Mouse (Mus musculus): ENCODE measurements around the gene Tifa.
A peak's percentile ranks its signal among the peaks of the same experiment; 100 is the strongest.
"Not testable (repeated sequence)": the region's sequence is repeated elsewhere in the genome, so short reads cannot be mapped to it uniquely, and the experiment has no call there.

Tifa gene

DNA sequence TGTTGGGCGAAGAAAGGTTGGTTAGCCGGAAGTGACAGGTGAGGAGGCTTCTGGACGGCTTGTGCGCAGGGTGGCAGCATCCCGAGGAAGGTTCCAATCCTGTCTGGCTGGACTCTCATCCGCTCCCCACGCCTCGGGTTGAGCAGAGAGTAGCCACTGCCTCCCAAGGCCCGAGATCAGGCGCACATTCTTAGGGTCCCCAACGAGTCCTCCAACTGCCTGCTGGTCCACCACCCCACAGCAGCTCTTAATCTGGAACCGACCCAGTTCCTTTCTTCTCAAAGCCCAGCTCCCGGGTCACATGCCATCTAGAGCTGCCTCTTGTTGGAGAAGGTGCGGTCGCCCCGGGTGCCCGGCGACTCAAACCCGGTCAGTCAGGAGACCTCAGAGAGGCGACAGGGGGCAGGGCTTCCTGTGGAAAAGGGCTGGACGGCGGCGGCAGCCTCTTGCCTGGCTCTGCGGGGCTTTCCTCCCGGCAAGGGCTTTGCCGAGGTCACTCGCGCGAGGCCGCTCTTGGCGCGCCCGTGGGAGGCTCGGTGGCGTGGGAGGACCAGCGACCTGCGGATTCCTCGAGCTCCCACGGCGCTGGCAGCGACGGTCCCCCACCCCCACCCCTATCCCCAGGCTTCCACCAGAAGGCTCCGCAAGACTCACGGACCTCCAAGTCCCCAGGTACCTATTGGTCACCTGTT is at the start of gene Tifa:
TSS of gene Tifa (plus strand) at position 306 of the 692 bp plus-strand sequence.
- peak; percentile 75 to 84 for DNase-seq

- peak in 1 of 2 experiments; percentile 16 for DNase-seq
Measured at GRCm38 (mm10) chr3:127741473-127741872, 48.1 kb upstream of the Tifa start.

DNA sequence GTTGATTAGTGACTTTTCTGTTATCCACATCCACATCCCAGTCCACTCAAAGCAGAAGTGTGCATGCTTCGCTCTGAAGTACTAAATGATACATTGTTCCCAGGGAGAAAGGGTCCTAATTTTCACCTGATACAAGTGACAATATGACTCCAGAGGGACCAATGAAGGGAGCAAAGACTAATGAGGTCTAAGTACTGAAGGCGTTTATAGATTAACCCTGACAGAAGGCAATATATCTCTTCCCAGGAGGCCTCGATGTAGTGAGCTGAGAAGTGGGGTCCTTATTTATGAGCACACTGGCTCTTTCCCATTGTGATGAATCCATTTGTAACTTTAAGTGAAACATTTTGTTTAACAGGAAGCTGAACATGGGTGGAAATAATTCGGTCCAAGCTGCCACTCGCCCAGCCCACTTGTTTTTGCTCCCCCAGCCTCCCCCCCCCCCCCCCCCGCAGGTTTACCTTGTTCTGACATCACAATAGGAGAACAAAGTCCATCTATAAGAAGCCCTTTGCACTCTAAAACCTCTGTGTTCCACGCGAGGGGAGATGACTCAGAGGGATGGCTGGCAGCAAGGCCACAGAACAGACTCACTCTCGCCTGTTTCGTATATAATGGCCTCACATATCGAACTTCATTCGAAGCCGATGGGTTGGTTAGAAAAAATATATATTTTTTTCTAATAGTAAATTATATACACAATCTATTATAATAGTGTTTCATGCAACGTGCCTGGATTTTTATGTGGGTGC is 45.8 kb upstream of the Tifa start:
- DNase-seq: no peak

DNA sequence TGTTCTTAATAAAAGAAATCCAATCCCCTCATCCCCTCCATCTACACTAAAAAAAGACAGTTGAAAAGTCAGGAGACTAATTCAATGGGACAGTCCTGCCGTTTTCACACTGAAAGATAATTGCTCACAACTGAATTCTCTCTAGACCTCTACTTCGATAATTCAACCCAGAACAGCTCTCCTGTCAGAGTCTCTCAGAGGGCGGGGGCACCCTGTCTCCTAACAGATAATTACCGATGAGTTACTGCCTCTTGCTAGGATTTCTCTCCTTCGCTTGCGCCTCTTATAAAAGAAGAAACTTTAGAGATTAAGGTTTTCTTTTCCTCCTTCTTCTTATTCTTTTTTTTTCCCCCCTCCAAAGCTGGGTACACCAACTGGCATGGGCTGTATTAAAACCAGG is 44.1 kb upstream of the Tifa start:
- DNase-seq: no peak

DNA sequence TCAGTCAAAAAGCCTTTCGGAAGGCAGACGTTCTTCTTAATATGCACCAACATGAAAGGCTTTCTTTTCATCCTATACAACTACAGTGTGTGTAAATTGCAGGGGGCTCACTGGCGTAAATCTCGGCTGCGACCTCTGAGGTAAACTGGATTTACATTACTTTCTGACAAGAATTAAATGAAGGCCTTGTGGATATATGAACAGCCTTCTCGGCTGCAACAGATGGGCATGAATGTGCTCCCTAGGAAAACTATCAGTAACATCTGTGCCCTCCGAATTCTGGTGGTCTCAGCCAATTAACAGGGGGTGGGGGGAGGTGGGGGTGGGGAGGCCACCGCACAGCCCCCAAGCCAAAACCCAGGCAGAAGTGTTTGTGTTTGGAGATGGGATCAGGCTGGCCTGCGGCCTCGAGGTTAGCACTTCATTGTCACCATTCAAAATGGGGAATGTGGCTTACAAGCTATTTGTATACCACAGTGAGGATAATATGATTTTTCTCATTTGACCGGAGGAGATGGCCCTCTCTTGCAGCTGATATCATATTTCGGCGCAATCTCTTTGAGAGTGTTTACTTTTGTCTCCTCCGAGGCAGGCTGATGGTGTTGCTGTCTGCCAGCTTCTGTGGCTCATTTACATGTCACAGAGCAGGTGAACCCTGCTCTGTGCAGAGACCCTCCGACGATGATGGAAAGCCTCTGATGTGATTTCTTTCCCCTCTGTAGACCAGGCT is 43.5 kb upstream of the Tifa start:
- DNase-seq: no peak

DNA sequence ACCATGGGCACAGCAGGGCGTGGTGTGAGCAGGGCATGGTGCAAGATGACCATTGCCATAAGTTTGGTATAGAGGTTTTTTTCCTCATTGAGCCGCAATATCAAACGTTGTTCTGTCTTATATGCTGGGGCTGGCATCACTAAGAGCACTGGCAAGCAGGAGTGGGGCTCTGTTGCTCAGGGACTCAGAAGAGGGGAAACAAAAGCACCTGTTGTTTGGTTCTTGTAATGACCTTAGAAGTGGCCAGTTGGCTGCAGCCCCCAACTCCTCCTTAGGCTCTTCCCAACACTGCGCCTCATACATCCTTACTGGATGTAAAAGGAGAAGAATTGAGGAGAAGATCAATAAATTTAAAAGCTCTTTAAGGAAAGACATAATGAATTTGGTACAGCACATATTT is 41.0 kb upstream of the Tifa start:
- no peak for DNase-seq

DNA sequence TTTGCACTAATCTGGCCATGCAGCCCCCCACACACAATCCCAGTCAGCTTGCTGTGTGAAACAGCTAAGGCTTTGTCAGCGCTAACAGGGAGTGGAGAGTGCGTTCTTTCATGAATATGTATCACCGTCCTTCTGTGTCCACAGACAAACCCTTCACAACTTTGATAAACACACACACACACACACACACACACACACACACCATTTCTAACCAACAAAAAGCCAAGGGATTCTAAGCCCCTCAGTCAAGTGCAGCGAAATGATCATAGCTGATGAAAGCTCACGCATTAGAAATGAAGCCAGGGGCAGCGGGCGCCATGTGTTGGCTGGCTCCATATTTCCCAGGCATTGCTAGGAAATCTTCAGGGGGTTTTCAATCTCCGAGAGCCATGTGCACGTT is 40.3 kb upstream of the Tifa start:
- no peak for DNase-seq

DNA sequence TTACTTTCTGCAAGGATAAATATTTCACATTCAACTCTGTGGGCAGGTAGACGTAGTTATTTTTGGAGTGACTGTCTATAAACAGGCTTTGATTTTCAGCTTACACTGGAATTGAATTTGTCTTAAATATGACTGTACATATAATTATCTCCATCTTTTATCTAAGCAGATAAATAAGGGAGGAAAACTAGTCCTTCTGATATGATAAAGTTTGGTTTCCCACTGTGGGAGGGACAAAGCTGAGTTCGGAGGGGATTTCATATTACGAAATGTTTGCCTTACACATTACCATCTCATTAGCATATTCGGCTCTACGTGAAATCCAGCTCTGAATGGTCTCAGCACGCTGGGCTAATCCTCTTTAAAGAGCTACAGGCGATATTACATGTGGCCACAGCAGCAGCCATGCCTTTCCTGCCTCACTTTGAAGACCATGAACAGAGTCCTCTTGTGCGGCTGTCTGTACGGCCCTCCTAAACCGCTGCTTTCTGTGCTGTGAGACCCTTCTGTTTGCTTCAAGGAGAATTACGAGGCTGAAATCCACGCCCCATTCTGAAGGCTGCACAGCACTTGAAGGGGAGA is 39.5 kb upstream of the Tifa start:
- no peak for DNase-seq

GRCm38 (mm10) chr3:127756458-127756857 is 33.1 kb upstream of the Tifa start:
- no peak for DNase-seq

GRCm38 (mm10) chr3:127757886-127758301 is 31.7 kb upstream of the Tifa start:
- no peak for DNase-seq

DNA sequence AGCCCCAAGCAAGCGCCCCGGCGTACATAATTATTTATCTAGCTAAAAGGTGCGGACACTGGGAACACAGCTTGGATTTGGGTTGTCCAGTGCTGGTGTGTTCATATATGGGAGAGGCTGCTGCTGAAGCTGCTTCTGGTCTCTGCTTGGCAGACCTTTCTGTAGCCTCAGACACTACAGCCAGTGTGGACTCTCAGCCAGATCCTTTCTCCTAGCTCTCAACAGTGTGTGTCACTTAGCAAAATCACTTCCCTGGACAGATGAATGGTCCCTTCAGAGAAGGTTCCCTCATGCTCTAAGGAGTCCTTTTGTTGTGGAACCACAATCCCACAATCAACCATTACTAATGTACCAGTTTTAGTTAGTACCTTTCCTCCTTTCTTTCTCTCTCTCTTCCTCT is 30.8 kb upstream of the Tifa start:
- no peak for DNase-seq

DNA sequence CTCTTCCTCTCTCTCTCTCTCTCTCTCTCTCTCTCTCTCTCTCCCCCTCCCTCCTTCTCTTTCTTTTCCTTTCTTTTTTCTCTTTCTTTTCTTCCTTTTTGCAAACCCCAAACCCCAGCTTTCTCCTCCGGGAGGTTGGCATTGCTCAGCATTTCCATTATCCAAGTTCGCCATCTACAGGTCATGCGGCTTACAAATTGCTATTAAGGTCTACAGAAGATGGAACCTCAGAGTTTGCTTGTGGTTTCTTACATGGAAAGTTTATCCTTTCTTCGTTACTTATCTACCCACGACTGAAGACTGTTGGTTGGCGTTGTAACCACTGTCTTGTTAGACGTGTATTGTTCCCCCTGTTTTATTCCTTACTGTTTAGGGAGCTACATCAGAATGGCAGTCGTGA is 30.4 kb upstream of the Tifa start:
- peak; percentile 55 to 62 for DNase-seq

GRCm38 (mm10) chr3:127762403-127762802 is 27.2 kb upstream of the Tifa start:
- no peak for DNase-seq

GRCm38 (mm10) chr3:127763076-127763612 is 26.5 kb upstream of the Tifa start:
- peak; percentile 86 to 87 for DNase-seq

GRCm38 (mm10) chr3:127764541-127764940 is 25.1 kb upstream of the Tifa start:
- no peak for DNase-seq

GRCm38 (mm10) chr3:127765971-127766370 is 23.6 kb upstream of the Tifa start:
- no peak for DNase-seq

DNA sequence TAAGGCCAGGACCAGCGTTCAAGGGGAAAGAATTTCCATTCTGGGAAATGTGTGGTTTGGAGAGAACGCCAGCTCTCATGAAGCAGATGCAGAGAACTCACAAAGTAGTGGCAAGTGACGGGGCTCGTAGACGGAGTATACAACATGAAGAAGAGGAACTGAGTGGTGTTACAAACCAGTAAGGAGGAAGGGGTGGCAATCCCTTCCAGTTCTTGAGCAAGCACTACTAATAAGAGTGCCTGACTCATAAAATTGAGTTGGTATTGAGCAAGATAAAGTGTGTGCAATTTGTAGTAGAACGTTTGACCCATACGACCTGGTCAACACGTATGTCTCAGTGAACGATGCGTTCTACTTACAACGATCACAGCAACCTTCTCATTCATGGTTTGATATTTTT is 20.5 kb upstream of the Tifa start:
- no peak for DNase-seq

DNA sequence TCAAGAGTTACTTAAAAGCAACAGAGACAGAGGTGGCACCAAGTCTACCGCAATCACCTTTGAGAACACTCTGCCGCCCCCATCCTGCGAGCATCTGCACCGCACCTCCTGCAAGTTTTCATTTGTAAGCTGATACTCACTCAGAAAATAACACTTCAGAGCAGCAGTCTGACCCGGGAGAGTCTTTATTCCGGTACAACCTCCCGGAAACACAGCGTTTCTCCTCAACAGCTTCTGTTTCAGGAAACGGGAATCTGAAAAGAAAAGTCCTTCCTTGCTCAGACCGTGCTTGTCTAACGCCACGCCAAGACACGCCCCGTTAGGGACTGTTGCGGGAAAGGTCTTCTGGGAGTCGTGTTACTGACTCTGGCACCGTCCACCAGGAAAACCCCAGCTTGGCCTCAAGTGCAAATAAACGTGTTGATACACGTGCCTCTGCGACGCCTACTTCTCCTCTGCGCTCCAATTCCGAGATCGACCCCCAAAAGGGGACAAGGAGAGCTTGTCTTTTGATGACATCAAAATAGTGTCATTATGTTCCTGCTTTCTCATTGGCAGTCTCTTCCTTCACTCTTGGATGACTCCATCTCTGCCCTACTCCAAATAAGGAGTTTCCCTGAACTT is 9.5 kb upstream of the Tifa start, which contains the start of gene Alpk1:
TSS of gene Alpk1 (minus strand) at position 507 of the 624 bp plus-strand sequence.
- peak; percentile 80 to 86 for DNase-seq

- peak in 1 of 2 experiments; percentile 13 for DNase-seq
Measured at GRCm38 (mm10) chr3:127780921-127781320, 8.7 kb upstream of the Tifa start.

- no peak for DNase-seq
Measured at GRCm38 (mm10) chr3:127782921-127783320, 6.7 kb upstream of the Tifa start.

DNA sequence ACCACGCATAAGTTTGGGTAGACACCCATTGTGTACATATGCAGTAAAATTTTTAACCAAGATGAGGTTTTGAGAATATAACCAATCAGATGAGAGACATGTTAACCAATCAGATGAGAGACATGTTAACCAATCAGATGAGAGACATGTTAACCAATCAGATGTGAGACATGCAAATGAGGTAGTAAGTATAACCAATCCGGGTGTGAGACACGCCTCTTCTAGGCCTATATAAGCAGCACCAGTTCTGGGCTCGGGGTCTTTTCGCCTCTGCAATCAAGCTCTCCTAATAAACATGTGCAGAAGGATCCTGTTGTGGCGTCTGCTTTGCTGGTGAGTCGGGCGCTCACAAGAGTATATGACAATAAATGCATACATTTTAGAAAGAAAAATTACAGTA is 5.9 kb upstream of the Tifa start:
- not testable (repeated sequence) for DNase-seq

DNA sequence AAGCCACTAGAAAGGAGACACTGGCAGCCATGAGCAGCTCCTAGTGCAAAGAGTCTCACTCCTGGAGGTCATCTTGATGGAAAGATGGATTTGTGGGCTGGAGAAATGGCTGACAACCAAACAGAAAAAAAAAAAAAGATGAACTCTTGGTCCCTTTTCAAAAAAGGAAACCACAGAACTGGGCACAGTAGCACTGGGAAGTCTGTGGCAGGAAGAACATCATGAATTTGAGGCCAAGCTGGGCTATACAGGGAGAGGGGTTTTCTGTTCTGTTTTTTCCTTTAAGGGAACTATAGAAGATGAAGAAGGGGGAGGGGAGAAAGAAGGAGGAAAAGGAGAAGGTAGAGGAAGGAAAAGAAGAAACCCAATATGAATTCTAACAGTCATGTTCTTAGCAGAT is 2.6 kb upstream of the Tifa start:
- DNase-seq: no peak
